Mouse (Mus musculus) heart, postnatal 0 days (tissue): ENCODE measurements around the gene Ptbp3. TPM values are rescaled to one million over a fixed set of nuclear protein-coding genes. Genes with fewer than 3 reads are reported as not detected.

Experiments
- ATAC-seq: fragments of 200-750 bp; cut with Nextera tagmentation; 2 replicates; pipeline ENCODE4 v1.8.0; 2017; ENCODE audit warnings: low read depth, moderate number of reproducible peaks, moderate library complexity; ENCODE audit not compliant: insufficient read depth
- DNase-seq: peaks from one replicate; pipeline ENCODE4 v3.0.0-alpha.2; 2016; ENCODE audit warnings: low spot score
- H3K27ac ChIP-seq: fragments of 300-500 bp; sonication (generic); 2 replicates; pipeline ENCODE4 v1.5.1; 2014; ENCODE audit warnings: low read depth, mild to moderate bottlenecking
- H3K27me3 ChIP-seq: fragments of 300-500 bp; sonication (generic); 2 replicates; pipeline ENCODE4 v1.6.1; 2014; ENCODE audit warnings: low read length, mixed read lengths; ENCODE audit not compliant: control insufficient read depth, insufficient read depth
- H3K36me3 ChIP-seq: fragments of 300-500 bp; sonication (generic); replicated peaks from 2 replicates; pipeline ENCODE4 v1.6.1; 2014; ENCODE audit warnings: low read length, mixed read lengths; ENCODE audit not compliant: control insufficient read depth, insufficient read depth
- H3K4me1 ChIP-seq: fragments of 300-500 bp; sonication (generic); 2 replicates; pipeline ENCODE4 v1.6.1; 2014; ENCODE audit warnings: antibody characterized with exemption; ENCODE audit not compliant: control insufficient read depth, insufficient read depth
- H3K4me2 ChIP-seq: fragments of 300-500 bp; sonication (generic); 2 replicates; pipeline ENCODE4 v1.6.1; 2014; ENCODE audit warnings: low read depth, mild to moderate bottlenecking, low read length, moderate library complexity
- H3K4me3 ChIP-seq: fragments of 300-500 bp; sonication (generic); 2 replicates; pipeline ENCODE4 v1.5.1; 2014; ENCODE audit warnings: low read depth, low read length
- H3K9ac ChIP-seq: fragments of 300-500 bp; sonication (generic); replicated peaks from 2 replicates; pipeline ENCODE4 v1.6.1; 2014; ENCODE audit warnings: low read depth, low read length, mixed read lengths
- H3K9me3 ChIP-seq: fragments of 300-500 bp; sonication (generic); replicated peaks from 2 replicates; pipeline ENCODE4 v1.6.1; 2016; ENCODE audit warnings: low read length; ENCODE audit not compliant: control insufficient read depth
- CTCF ChIP-seq: IDR thresholded peaks from 2 replicates; pipeline ENCODE4 v1.5.1; 2016; ENCODE audit warnings: antibody characterized with exemption, control low read depth, low read depth
- EP300 ChIP-seq: IDR thresholded peaks from 2 replicates; pipeline ENCODE4 v1.6.1; 2016; ENCODE audit warnings: antibody characterized with exemption, low read depth
- WGBS: fragments of 180-500 bp; shearing (Covaris S2); extraction: QIAGEN DNeasy Blood & Tissue Kit; methylation state at CpG from one replicate; pipeline ENCODE4 v1.1.7; 2014; 5-methylcytosine and 5-hydroxymethylcytosine counted together
- polyA plus RNA-seq: library from polyadenylated mRNA; unstranded; fragments of >200 nt; fragmentation: Nextera tagmentation; extraction: Ambion mirVana; gene quantifications from 2 replicates; pipeline ENCODE4 v1.2.1, GENCODE M21; 2015
- total RNA-seq: library from RNA; depleted of rRNA; stranded (reverse); fragments of >200 nt; gene quantifications from 2 replicates; pipeline ENCODE4 v1.2.3, GENCODE M21; 2014; ENCODE audit warnings: low replicate concordance

Ptbp3 gene
- total and polyA plus RNA-seq, 2 experiments from 2014 or later: 15.3 to 61.4 TPM

- DNase-seq (no peak), ATAC-seq (no peak)
- TF ChIP-seq CTCF: no peak
- TF ChIP-seq EP300: no peak
- H3K4me3 ChIP-seq: no peak overlapping the region
- H3K4me2 ChIP-seq: no peak overlapping the region
- WGBS: 83% methylated on average over 1 of the region's 1 CpGs
- no peaks in the 10 kb centered on the region for H3K9me3 ChIP-seq
- no peak overlapping the region for H3K9ac ChIP-seq
- H3K36me3 ChIP-seq: no peaks in the 10 kb centered on the region
- H3K27me3 ChIP-seq: no peaks in the 10 kb centered on the region
- 0 out of 2 replicates have a peak, but pooled peaks cover 3% of the 10 kb centered on the region for H3K4me1 ChIP-seq
- no peak overlapping the region for H3K27ac ChIP-seq
Observed at GRCm38 (mm10) chr4:59447296-59447695, 101.9 kb downstream of the Ptbp3 start.

- H3K4me2 ChIP-seq: no peak overlapping the region
- ATAC-seq (no peak), DNase-seq (no peak)
- no peak overlapping the region for H3K9ac ChIP-seq
- H3K4me3 ChIP-seq: no peak overlapping the region
- H3K4me1 ChIP-seq: 0 out of 2 replicates have a peak, but pooled peaks cover 3% of the 10 kb centered on the region
- no peaks in the 10 kb centered on the region for H3K36me3 ChIP-seq
- WGBS: 24% methylated on average over 6 of the region's 6 CpGs
- TF ChIP-seq CTCF: no peak
- TF ChIP-seq EP300: no peak
- no peak overlapping the region for H3K27ac ChIP-seq
- no peaks in the 10 kb centered on the region for H3K27me3 ChIP-seq
- no peaks in the 10 kb centered on the region for H3K9me3 ChIP-seq
Observed at GRCm38 (mm10) chr4:59445516-59445915, 103.6 kb downstream of the Ptbp3 start.

- H3K4me2 ChIP-seq: no peak overlapping the region
- ATAC-seq: no peak
- no peak overlapping the region for H3K9ac ChIP-seq
- H3K27ac ChIP-seq: no peak overlapping the region
- DNase-seq: no peak
- H3K36me3 ChIP-seq: no peaks in the 10 kb centered on the region
- H3K27me3 ChIP-seq: no peaks in the 10 kb centered on the region
- no peaks in the 10 kb centered on the region for H3K9me3 ChIP-seq
- H3K4me3 ChIP-seq: no peak overlapping the region
- TF ChIP-seq CTCF (no peak), EP300 (no peak)
- H3K4me1 ChIP-seq: 0 out of 2 replicates have a peak, but pooled peaks cover 3% of the 10 kb centered on the region
- WGBS: 79% methylated on average over 3 of the region's 3 CpGs
Observed at GRCm38 (mm10) chr4:59444994-59445393, 104.2 kb downstream of the Ptbp3 start.

GRCm38 (mm10) chr4:59444085-59444484, 105.1 kb downstream of the Ptbp3 start:
- Histone ChIP-seq H3K27ac (no peak overlapping the region), H3K4me1 (0 out of 2 replicates have a peak, but pooled peaks cover 3% of the 10 kb centered on the region), H3K9ac (no peak overlapping the region), H3K4me2 (no peak overlapping the region), H3K27me3 (no peaks in the 10 kb centered on the region), H3K4me3 (no peak overlapping the region), H3K36me3 (no peaks in the 10 kb centered on the region), H3K9me3 (no peaks in the 10 kb centered on the region)
- DNase-seq (no peak), ATAC-seq (no peak)
- TF ChIP-seq EP300 (no peak), CTCF (no peak)
- WGBS: 77% methylated on average over 4 of the region's 4 CpGs

DNA sequence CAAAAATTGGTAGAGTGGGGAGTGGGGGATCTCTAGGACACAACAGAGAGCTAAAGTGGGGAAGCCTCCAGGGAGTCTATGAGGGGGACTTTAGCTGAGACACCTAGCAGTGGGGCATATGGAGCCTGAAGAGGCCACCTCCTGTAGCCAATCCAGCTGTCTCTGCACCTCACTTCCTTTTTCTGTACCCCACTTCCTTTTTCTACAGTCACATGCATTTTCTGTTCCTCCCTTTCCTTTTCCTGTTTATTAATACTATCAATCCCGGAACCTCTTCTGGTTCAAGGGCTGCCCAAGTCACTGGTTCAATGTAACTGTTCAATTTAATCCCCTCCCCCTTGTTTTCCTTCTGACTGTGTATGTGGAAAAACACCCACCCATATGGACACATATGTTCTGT, 107.9 kb downstream of the Ptbp3 start:
- ATAC-seq (no peak), DNase-seq (no peak)
- Histone ChIP-seq H3K27me3 (no peaks in the 10 kb centered on the region), H3K36me3 (no peaks in the 10 kb centered on the region), H3K4me3 (no peak overlapping the region), H3K9ac (no peak overlapping the region), H3K27ac (no peak overlapping the region), H3K9me3 (no peaks in the 10 kb centered on the region), H3K4me1 (peaks cover 16% of the 10 kb centered on the region; the same call in 1 of the 2 replicates), H3K4me2 (no peak overlapping the region)
- TF ChIP-seq EP300: no peak
- no peak for TF ChIP-seq CTCF
- WGBS: 50% methylated on average over 1 of the region's 1 CpGs

DNA sequence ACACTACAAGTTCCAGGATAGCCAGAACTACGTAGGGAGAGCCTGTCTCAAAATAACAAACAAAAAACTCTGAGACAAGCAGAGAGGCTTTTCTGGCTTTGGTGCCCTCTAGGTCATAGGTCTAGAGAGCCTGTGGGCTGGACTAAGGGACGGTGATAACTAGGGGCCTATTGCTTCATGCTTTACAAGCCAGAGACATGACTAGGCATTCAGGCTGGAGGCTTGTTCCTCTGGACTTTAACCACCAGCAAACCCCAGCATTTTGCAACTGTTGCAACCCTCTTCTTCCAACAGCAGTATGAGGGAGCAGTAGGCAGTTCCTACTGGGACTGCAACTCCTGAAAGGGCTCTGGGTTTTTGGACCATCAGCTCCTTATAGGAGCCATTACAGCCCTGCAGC, 109.2 kb downstream of the Ptbp3 start:
- no peak overlapping the region for H3K9ac ChIP-seq
- H3K9me3 ChIP-seq: no peaks in the 10 kb centered on the region
- no peak overlapping the region for H3K4me2 ChIP-seq
- no peak for ATAC-seq
- no peaks in the 10 kb centered on the region for H3K27me3 ChIP-seq
- no peak overlapping the region for H3K27ac ChIP-seq
- no peak for DNase-seq
- 68% methylated on average over 2 of the region's 2 CpGs for WGBS
- H3K36me3 ChIP-seq: no peaks in the 10 kb centered on the region
- H3K4me1 ChIP-seq: peaks cover 13% of the 10 kb centered on the region; the same call in 1 of the 2 replicates
- TF ChIP-seq CTCF (no peak), EP300 (no peak)
- no peak overlapping the region for H3K4me3 ChIP-seq
